Mouse (Mus musculus): Measurements from ENCODE around the gene Ubqln1.

DNA sequence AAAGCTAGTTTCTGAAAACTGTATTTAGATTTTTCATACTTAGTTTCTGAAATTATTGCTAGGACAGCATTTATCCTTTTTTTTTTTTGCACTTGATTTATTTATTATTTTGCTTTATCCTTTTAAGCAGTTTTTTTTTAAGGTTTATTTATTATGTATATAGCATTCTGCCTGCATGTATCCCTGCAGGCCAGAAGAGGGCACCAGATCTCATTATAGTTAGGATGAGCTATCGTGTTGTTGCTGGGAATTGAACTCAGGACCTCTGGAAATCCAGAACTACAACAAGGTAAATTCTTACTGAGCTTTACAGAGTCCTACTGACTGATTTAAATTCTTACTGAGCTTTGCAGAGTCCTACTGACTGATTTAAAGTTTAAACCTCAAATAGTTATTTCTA lies 37.8 kb upstream of the Ubqln1 start:
- TF ChIP-seq POLR2A (IDR thresholded peaks at IDR 0.05; ENCODE audit: borderline replicate concordance, extremely low read depth, low read depth, low read length) (no peak), CTCF (IDR thresholded peaks at IDR 0.05; ENCODE audit: insufficient read depth, low read length) (no peak)

Data from lung, adult 2 months (tissue).